Mouse (Mus musculus): Measurements from ENCODE around the gene Lamc2. TPM values are rescaled to one million over a fixed set of nuclear protein-coding genes. Genes with fewer than 3 reads are reported as not detected.

Lamc2 gene
- polyA plus RNA-seq, 1 experiment from 2014 or later, result 1.3 TPM

DNA sequence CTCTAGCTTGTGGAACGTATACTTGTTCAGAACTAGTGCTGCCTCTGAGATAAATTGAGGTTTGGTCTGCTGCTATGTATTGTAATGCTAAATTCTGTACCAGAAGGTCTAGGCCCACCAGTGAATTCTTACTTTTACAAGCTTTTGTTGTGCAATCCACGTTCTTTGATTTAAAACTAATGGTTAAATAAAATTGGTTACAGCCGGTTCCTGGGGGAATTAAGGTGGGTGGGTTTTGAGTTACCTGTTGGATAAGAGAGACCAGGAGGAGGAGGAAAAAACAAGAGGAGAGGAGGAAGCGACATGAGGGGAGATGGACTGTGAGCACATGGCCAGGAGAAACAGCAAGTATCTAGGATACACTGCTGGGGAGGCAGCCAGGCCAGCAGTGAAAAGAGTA, 30.3 kb upstream of the Lamc2 start:
- H3K27ac ChIP-seq (replicated peaks; ENCODE audit: low read depth, low read length), result no peak overlapping the region
- peaks cover 15% of the 10 kb centered on the region for H3K36me3 ChIP-seq (ENCODE audit: control insufficient read depth, insufficient read depth, low read length)
- no peaks in the 10 kb centered on the region for H3K27me3 ChIP-seq (ENCODE audit: control insufficient read depth, insufficient read depth, low read length)
- H3K9me3 ChIP-seq (ENCODE audit: control insufficient read depth, low read length), result no peaks in the 10 kb centered on the region
- WGBS, result 83% methylated on average over 4 of the region's 4 CpGs
- ATAC-seq (ENCODE audit: low FRiP score, low TSS enrichment) (no peak), DNase-seq (no peak)
- H3K9ac ChIP-seq (replicated peaks; ENCODE audit: low read length), result no peak overlapping the region
- H3K4me2 ChIP-seq (ENCODE audit: low read length), result no peak overlapping the region
- H3K4me1 ChIP-seq (ENCODE audit: control insufficient read depth, insufficient read depth, low read length), result no peaks in the 10 kb centered on the region
- H3K4me3 ChIP-seq (replicated peaks; ENCODE audit: low read depth, low read length), result no peak overlapping the region

- no peak for DNase-seq
- Histone ChIP-seq H3K9me3 (ENCODE audit: control insufficient read depth, low read length) (no peaks in the 10 kb centered on the region), H3K4me3 (replicated peaks; ENCODE audit: low read depth, low read length) (no peak overlapping the region), H3K27ac (replicated peaks; ENCODE audit: low read depth, low read length) (no peak overlapping the region), H3K9ac (replicated peaks; ENCODE audit: low read length) (no peak overlapping the region), H3K36me3 (ENCODE audit: control insufficient read depth, insufficient read depth, low read length) (peaks cover 6% of the 10 kb centered on the region), H3K4me1 (ENCODE audit: control insufficient read depth, insufficient read depth, low read length) (no peaks in the 10 kb centered on the region), H3K4me2 (ENCODE audit: low read length) (no peak overlapping the region), H3K27me3 (ENCODE audit: control insufficient read depth, insufficient read depth, low read length) (no peaks in the 10 kb centered on the region)
- no peak for ATAC-seq (ENCODE audit: low FRiP score, low TSS enrichment)
- WGBS, result 84% methylated on average over 5 of the region's 5 CpGs
Measured at GRCm38 (mm10) chr1:153215676-153216075, 29.4 kb upstream of the Lamc2 start.

- ATAC-seq (ENCODE audit: low FRiP score, low TSS enrichment), result no peak
- 70% methylated on average over 4 of the region's 4 CpGs for WGBS
- H3K9me3 ChIP-seq (ENCODE audit: control insufficient read depth, low read length), result no peaks in the 10 kb centered on the region
Measured at GRCm38 (mm10) chr1:153210992-153211391, 24.7 kb upstream of the Lamc2 start.

GRCm38 (mm10) chr1:153210198-153210597, 24.0 kb upstream of the Lamc2 start:
- no peaks in the 10 kb centered on the region for H3K9me3 ChIP-seq (ENCODE audit: control insufficient read depth, low read length)
- no peak overlapping the region for H3K27ac ChIP-seq (replicated peaks; ENCODE audit: low read depth, low read length)
- no peak overlapping the region for H3K4me3 ChIP-seq (replicated peaks; ENCODE audit: low read depth, low read length)
- H3K9ac ChIP-seq (replicated peaks; ENCODE audit: low read length), result no peak overlapping the region
- no peaks in the 10 kb centered on the region for H3K36me3 ChIP-seq (ENCODE audit: control insufficient read depth, insufficient read depth, low read length)
- H3K27me3 ChIP-seq (ENCODE audit: control insufficient read depth, insufficient read depth, low read length), result no peaks in the 10 kb centered on the region
- 88% methylated on average over 2 of the region's 2 CpGs for WGBS
- H3K4me1 ChIP-seq (ENCODE audit: control insufficient read depth, insufficient read depth, low read length), result no peaks in the 10 kb centered on the region
- no peak overlapping the region for H3K4me2 ChIP-seq (ENCODE audit: low read length)
- no peak for ATAC-seq (ENCODE audit: low FRiP score, low TSS enrichment)
- DNase-seq, result no peak

More at GRCm38 (mm10) chr1:153210992-153211391, 24.7 kb upstream of the Lamc2 start:
- Histone ChIP-seq H3K4me3 (replicated peaks; ENCODE audit: low read depth, low read length) (no peak overlapping the region), H3K4me2 (ENCODE audit: low read length) (no peak overlapping the region), H3K27ac (replicated peaks; ENCODE audit: low read depth, low read length) (no peak overlapping the region), H3K9ac (replicated peaks; ENCODE audit: low read length) (no peak overlapping the region), H3K4me1 (ENCODE audit: control insufficient read depth, insufficient read depth, low read length) (no peaks in the 10 kb centered on the region), H3K36me3 (ENCODE audit: control insufficient read depth, insufficient read depth, low read length) (no peaks in the 10 kb centered on the region), H3K27me3 (ENCODE audit: control insufficient read depth, insufficient read depth, low read length) (no peaks in the 10 kb centered on the region)
- DNase-seq, result no peak

DNA sequence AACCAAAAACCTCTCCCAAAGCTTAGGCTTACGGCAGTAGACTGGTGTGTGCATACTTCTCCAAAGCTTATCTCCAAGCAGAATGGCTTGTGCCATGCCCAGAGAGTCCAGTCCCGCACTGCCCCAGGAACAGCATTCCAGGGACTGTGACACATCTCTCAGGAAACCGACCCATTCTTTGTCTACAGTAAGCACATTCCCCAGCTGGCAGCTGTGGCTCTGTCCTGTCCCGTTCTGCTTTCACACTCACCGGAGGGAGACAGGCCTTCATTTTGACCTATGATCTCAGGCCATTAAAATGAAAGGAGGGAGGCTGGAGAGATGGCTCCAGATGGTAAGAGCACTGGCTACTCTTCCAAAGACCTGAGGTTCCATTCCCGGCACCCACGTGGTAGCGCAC, 15.9 kb upstream of the Lamc2 start:
- Histone ChIP-seq H3K9me3 (ENCODE audit: control insufficient read depth, low read length) (no peaks in the 10 kb centered on the region), H3K4me1 (ENCODE audit: control insufficient read depth, insufficient read depth, low read length) (0 out of 2 replicates have a peak, but pooled peaks cover 3% of the 10 kb centered on the region), H3K4me3 (replicated peaks; ENCODE audit: low read depth, low read length) (no peak overlapping the region), H3K36me3 (ENCODE audit: control insufficient read depth, insufficient read depth, low read length) (no peaks in the 10 kb centered on the region), H3K9ac (replicated peaks; ENCODE audit: low read length) (no peak overlapping the region), H3K4me2 (ENCODE audit: low read length) (no peak overlapping the region), H3K27ac (replicated peaks; ENCODE audit: low read depth, low read length) (no peak overlapping the region), H3K27me3 (ENCODE audit: control insufficient read depth, insufficient read depth, low read length) (no peaks in the 10 kb centered on the region)
- WGBS, result 25% methylated on average over 8 of the region's 8 CpGs
- DNase-seq (peak; percentile 31), ATAC-seq (ENCODE audit: low FRiP score, low TSS enrichment) (no peak; the same call in 1 of the 2 replicates)

DNA sequence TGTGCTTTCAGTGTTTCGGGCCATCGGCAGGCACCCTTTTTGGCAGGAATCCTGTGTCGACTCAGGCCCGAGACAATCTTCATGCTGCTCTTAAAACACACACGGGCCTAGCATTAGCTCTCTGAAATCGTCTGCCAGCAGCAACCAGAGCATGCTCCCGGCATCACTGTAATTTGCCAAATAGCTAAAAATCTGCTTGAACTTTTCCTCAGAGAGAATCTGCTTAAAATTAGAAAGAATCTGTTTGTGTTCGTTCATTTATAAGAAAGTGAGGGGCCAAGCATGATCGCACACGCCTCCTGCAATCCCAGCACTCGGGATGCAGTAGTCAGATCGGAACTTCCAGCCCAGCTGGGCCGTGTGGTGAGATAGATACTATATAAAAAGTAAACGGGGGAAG, 15.2 kb upstream of the Lamc2 start:
- no peaks in the 10 kb centered on the region for H3K9me3 ChIP-seq (ENCODE audit: control insufficient read depth, low read length)
- H3K4me3 ChIP-seq (replicated peaks; ENCODE audit: low read depth, low read length), result no peak overlapping the region
- DNase-seq (peak; percentile 37), ATAC-seq (ENCODE audit: low FRiP score, low TSS enrichment) (no peak)
- H3K4me1 ChIP-seq (ENCODE audit: control insufficient read depth, insufficient read depth, low read length), result 0 out of 2 replicates have a peak, but pooled peaks cover 3% of the 10 kb centered on the region
- WGBS, result 32% methylated on average over 14 of the region's 14 CpGs
- H3K27me3 ChIP-seq (ENCODE audit: control insufficient read depth, insufficient read depth, low read length), result no peaks in the 10 kb centered on the region
- no peaks in the 10 kb centered on the region for H3K36me3 ChIP-seq (ENCODE audit: control insufficient read depth, insufficient read depth, low read length)
- H3K27ac ChIP-seq (replicated peaks; ENCODE audit: low read depth, low read length), result no peak overlapping the region
- no peak overlapping the region for H3K9ac ChIP-seq (replicated peaks; ENCODE audit: low read length)
- no peak overlapping the region for H3K4me2 ChIP-seq (ENCODE audit: low read length)

- Histone ChIP-seq H3K9me3 (ENCODE audit: control insufficient read depth, low read length) (no peaks in the 10 kb centered on the region), H3K9ac (replicated peaks; ENCODE audit: low read length) (no peak overlapping the region), H3K27me3 (ENCODE audit: control insufficient read depth, insufficient read depth, low read length) (no peaks in the 10 kb centered on the region), H3K4me2 (ENCODE audit: low read length) (no peak overlapping the region), H3K27ac (replicated peaks; ENCODE audit: low read depth, low read length) (no peak overlapping the region), H3K36me3 (ENCODE audit: control insufficient read depth, insufficient read depth, low read length) (no peaks in the 10 kb centered on the region), H3K4me1 (ENCODE audit: control insufficient read depth, insufficient read depth, low read length) (peaks cover 4% of the 10 kb centered on the region; the same call in 1 of the 2 replicates), H3K4me3 (replicated peaks; ENCODE audit: low read depth, low read length) (no peak overlapping the region)
- DNase-seq (no peak), ATAC-seq (ENCODE audit: low FRiP score, low TSS enrichment) (no peak)
- WGBS, result 85% methylated on average over 3 of the region's 3 CpGs
Measured at GRCm38 (mm10) chr1:153197316-153197850, 11.1 kb upstream of the Lamc2 start.

- Histone ChIP-seq H3K27me3 (ENCODE audit: control insufficient read depth, insufficient read depth, low read length) (no peaks in the 10 kb centered on the region), H3K9ac (replicated peaks; ENCODE audit: low read length) (no peak overlapping the region), H3K4me2 (ENCODE audit: low read length) (no peak overlapping the region), H3K4me1 (ENCODE audit: control insufficient read depth, insufficient read depth, low read length) (peaks cover 15% of the 10 kb centered on the region; the same call in 1 of the 2 replicates), H3K4me3 (replicated peaks; ENCODE audit: low read depth, low read length) (no peak overlapping the region), H3K27ac (replicated peaks; ENCODE audit: low read depth, low read length) (no peak overlapping the region), H3K36me3 (ENCODE audit: control insufficient read depth, insufficient read depth, low read length) (no peaks in the 10 kb centered on the region), H3K9me3 (ENCODE audit: control insufficient read depth, low read length) (no peaks in the 10 kb centered on the region)
- no peak for ATAC-seq (ENCODE audit: low FRiP score, low TSS enrichment)
- no peak for DNase-seq
- 82% methylated on average over 6 of the region's 6 CpGs for whole genome bisulfite sequencing
Measured at GRCm38 (mm10) chr1:153192945-153193344, 6.7 kb upstream of the Lamc2 start.

GRCm38 (mm10) chr1:153192379-153192778, 6.1 kb upstream of the Lamc2 start:
- DNase-seq (no peak), ATAC-seq (ENCODE audit: low FRiP score, low TSS enrichment) (no peak)
- no peak overlapping the region for H3K4me2 ChIP-seq (ENCODE audit: low read length)
- H3K27ac ChIP-seq (replicated peaks; ENCODE audit: low read depth, low read length), result peak overlapping the region; percentile 63; the same call in 1 of the 2 replicates
- H3K27me3 ChIP-seq (ENCODE audit: control insufficient read depth, insufficient read depth, low read length), result no peaks in the 10 kb centered on the region; the same call in 1 of the 2 replicates
- H3K4me1 ChIP-seq (ENCODE audit: control insufficient read depth, insufficient read depth, low read length), result peaks cover 15% of the 10 kb centered on the region; the same call in 1 of the 2 replicates
- H3K9me3 ChIP-seq (ENCODE audit: control insufficient read depth, low read length), result no peaks in the 10 kb centered on the region
- H3K36me3 ChIP-seq (ENCODE audit: control insufficient read depth, insufficient read depth, low read length), result no peaks in the 10 kb centered on the region
- no peak overlapping the region for H3K9ac ChIP-seq (replicated peaks; ENCODE audit: low read length)
- 58% methylated on average over 4 of the region's 4 CpGs for WGBS
- H3K4me3 ChIP-seq (replicated peaks; ENCODE audit: low read depth, low read length), result no peak overlapping the region

Data from midbrain, embryonic 14.5 days (tissue).